22 mouse cellular contexts compared by ENCODE assay signal in the genomic region with DNA sequence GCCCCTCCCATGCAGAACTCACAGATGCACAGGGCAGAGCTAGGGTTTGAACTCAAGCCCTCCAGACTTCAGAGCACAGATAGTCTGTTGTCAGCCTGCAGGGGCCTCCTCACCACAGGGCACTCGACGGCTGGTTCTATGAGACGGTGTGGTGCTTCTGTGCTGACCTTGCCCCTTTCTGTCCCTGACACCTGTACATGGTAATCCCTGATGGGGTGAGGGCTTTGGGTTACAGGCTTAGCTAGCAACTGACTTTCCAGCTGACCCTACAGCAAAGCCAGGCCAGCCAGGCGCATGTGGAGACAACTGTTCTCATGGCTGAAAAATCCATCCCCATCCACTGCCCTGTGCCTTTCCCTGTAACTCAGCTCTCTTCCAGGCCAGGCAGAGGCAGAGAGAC. TPM values are rescaled to one million over a fixed set of nuclear protein-coding genes. Genes with fewer than 3 reads are reported as not detected.
"Had no signal": no experiment of that assay in that cellular context is flagged by ENCODE, and none has a peak within 500 bp of the region (broad histone marks: within the 10 kb centered on the region; RNA-seq: fewer than 3 reads in every experiment).

No protein-coding gene starts in this region.

- H3K9me3 ChIP-seq: lung, embryonic 15.5 days; megakaryocyte, embryonic 14.5 days; midbrain, embryonic 13.5 days; midbrain, embryonic 15.5 days; neural tube, embryonic 13.5 days; neural tube, embryonic 15.5 days; stomach, embryonic 15.5 days had no signal

- H3K4me2 ChIP-seq: lung, embryonic 15.5 days; midbrain, embryonic 11.5 days; midbrain, embryonic 13.5 days; midbrain, embryonic 15.5 days; neural tube, embryonic 13.5 days; neural tube, embryonic 15.5 days; stomach, embryonic 15.5 days had no signal

- H3K9ac ChIP-seq: liver, postnatal 0 days; lung, embryonic 15.5 days; midbrain, embryonic 13.5 days; midbrain, embryonic 15.5 days; neural tube, embryonic 13.5 days; neural tube, embryonic 15.5 days; stomach, embryonic 15.5 days had no signal

- H3K27me3 ChIP-seq: lung, embryonic 15.5 days; megakaryocyte, embryonic 14.5 days; midbrain, embryonic 13.5 days; midbrain, embryonic 15.5 days; neural tube, embryonic 13.5 days; neural tube, embryonic 15.5 days; stomach, embryonic 15.5 days had no signal

- DNase-seq: liver, postnatal 0 days; lung, adult 2 months; lung, postnatal 14 days; lung, postnatal 36 days; retina, postnatal 1 day; right cerebral cortex, postnatal 14 days; thymus, adult 2 months; thymus, postnatal 25 days; thymus, postnatal 4 days had no signal

- H3K36me3 ChIP-seq: lung, embryonic 15.5 days; midbrain, embryonic 15.5 days; stomach, embryonic 15.5 days had no signal

- H3K27ac ChIP-seq: lung, embryonic 15.5 days; macrophage; midbrain, embryonic 13.5 days; midbrain, embryonic 15.5 days; neural tube, embryonic 13.5 days; neural tube, embryonic 15.5 days; stomach, embryonic 15.5 days; stomach, postnatal 0 days had no signal

- H3K4me3 ChIP-seq: lung, embryonic 15.5 days; megakaryocyte, embryonic 14.5 days; midbrain, embryonic 13.5 days; midbrain, embryonic 15.5 days; neural tube, embryonic 13.5 days; neural tube, embryonic 15.5 days; stomach, embryonic 15.5 days had no signal

- H3K4me1 ChIP-seq: lung, embryonic 15.5 days; midbrain, embryonic 13.5 days; midbrain, embryonic 15.5 days; neural tube, embryonic 13.5 days; neural tube, embryonic 15.5 days; stomach, embryonic 15.5 days had no signal

- ATAC-seq: liver, postnatal 0 days; lung, postnatal 0 days; midbrain, embryonic 13.5 days; midbrain, embryonic 15.5 days had no signal

RNA-seq across cellular contexts. Expression of a gene that starts 45.4 kb away (rescaled TPM):
- total RNA-seq: megakaryocyte progenitor cell, adult 5-6 weeks; monocyte, adult 5-6 weeks had no signal
- polyA plus RNA-seq: liver, postnatal 0 days; lung, postnatal 0 days; macrophage had no signal
